ENCODE assay signal across 18 mouse cellular contexts in genomic region chr6:55179560-55179959, GRCm38 (mm10). TPM values are rescaled to one million over a fixed set of nuclear protein-coding genes. Genes with fewer than 3 reads are reported as not detected.
DNase-seq lines count a peak whose midpoint lies in the region; ATAC-seq and TF ChIP-seq lines count a peak whose summit lies in the region.
"Had no signal": no experiment of that assay in that cellular context is flagged by ENCODE, and none has a peak within 500 bp of the region (broad histone marks: within the 10 kb centered on the region; RNA-seq: fewer than 3 reads in every experiment).

No protein-coding gene starts in this region.

- H3K27ac ChIP-seq in gastrocnemius, adult 2 months: peak overlapping the region; percentile 40
- H3K27ac ChIP-seq in lung, embryonic 14.5 days (ENCODE audit: low read depth): no peak overlapping the region
- H3K27ac ChIP-seq: neural tube, embryonic 15.5 days had no signal

- no peak overlapping the region for H3K4me3 ChIP-seq in gastrocnemius, adult 2 months
- H3K4me3 ChIP-seq in lung, embryonic 14.5 days (ENCODE audit: low read depth, low read length): no peak overlapping the region
- H3K4me3 ChIP-seq: megakaryocyte, embryonic 14.5 days; neural tube, embryonic 15.5 days had no signal

- 63% methylated on average over 7 of the region's 7 CpGs for WGBS in lung, embryonic 14.5 days

- H3K9me3 ChIP-seq in lung, embryonic 14.5 days (ENCODE audit: low read depth, low read length): no peaks in the 10 kb centered on the region
- H3K9me3 ChIP-seq: neural tube, embryonic 15.5 days had no signal

- 0 out of 2 replicates have a peak, but pooled peaks cover 3% of the 10 kb centered on the region for H3K4me1 ChIP-seq in lung, embryonic 14.5 days (ENCODE audit: insufficient read depth)
- H3K4me1 ChIP-seq: neural tube, embryonic 15.5 days had no signal

- ATAC-seq in lung, embryonic 14.5 days (ENCODE audit: insufficient read depth): peak; percentile 71; the same call in 1 of the 2 replicates
- ATAC-seq: forebrain, postnatal 0 days had no signal

- no peak overlapping the region for H3K4me2 ChIP-seq in lung, embryonic 14.5 days
- H3K4me2 ChIP-seq: neural tube, embryonic 15.5 days had no signal

- no peak for TF ChIP-seq CTCF in gastrocnemius, adult 2 months (IDR thresholded peaks at IDR 0.05)
- no peak for TF ChIP-seq CTCF in lung, embryonic 14.5 days (IDR thresholded peaks at IDR 0.05; ENCODE audit: low read depth)

- DNase-seq in gastrocnemius, adult 2 months: peak; percentile 34
- DNase-seq in gastrocnemius, postnatal 36 days: no peak
- peak; percentile 19 for DNase-seq in urinary bladder, postnatal 14 days (ENCODE audit: low spot score)
- DNase-seq in urinary bladder, postnatal 25 days (ENCODE audit: low spot score): no peak
- peak; percentile 54 for DNase-seq in lung, embryonic 14.5 days
- DNase-seq in embryo, embryonic 10.5 days (ENCODE audit: low spot score): no peak
- no peak for DNase-seq in left cerebral cortex, adult 18-20 months (ENCODE audit: low spot score in 2 of 2)
- DNase-seq in neural tube, embryonic 10.5 days (ENCODE audit: extremely low spot score, low spot score): no peak
- DNase-seq: forebrain, postnatal 0 days; heart, postnatal 36 days; layer of hippocampus, adult 9-11 months; liver; thymus, postnatal 4 days had no signal

- no peaks in the 10 kb centered on the region for H3K27me3 ChIP-seq in lung, embryonic 14.5 days (ENCODE audit: insufficient read depth, low read length)

- no peak overlapping the region for H3K9ac ChIP-seq in lung, embryonic 14.5 days
- H3K9ac ChIP-seq: forebrain, postnatal 0 days; neural tube, embryonic 15.5 days had no signal

- no peaks in the 10 kb centered on the region for H3K36me3 ChIP-seq in lung, embryonic 14.5 days (ENCODE audit: insufficient read depth)
- H3K36me3 ChIP-seq: neural tube, embryonic 15.5 days had no signal

- intact Hi-C loops in gastrocnemius, adult 2 months (cut with DNase I): no loop called here
- intact Hi-C loops in gastrocnemius, postnatal 36 days (cut with DNase I): no loop called here

RNA-seq across cellular contexts. Expression of gene Inmt, which starts 4.7 kb away (rescaled TPM):
- 10 to 100 TPM; 15.5 to 33.0 TPM for total RNA-seq in gastrocnemius, adult 2 months (2021)
- 10 to 100 TPM in 1 of 2 experiments, 1 to 10 TPM in 1; 7.3 to 10.8 TPM for total RNA-seq in gastrocnemius, postnatal 36 days (2021)
- polyA plus RNA-seq in lung, embryonic 14.5 days (2014; fragmentation: Nextera tagmentation; extraction: Ambion mirVana): 0.29 TPM in 1 of 2 replicates, not detected in the other
- 1 to 10 TPM; 1.6 to 2.3 TPM for total RNA-seq in left cerebral cortex, adult 18-20 months (2021)
- total RNA-seq: common myeloid progenitor, adult 5-6 weeks; forebrain, postnatal 0 days; gastrocnemius, postnatal 4 days; left cerebral cortex, postnatal 14 days had no signal
- polyA plus RNA-seq: forebrain, postnatal 0 days; neural tube, embryonic 15.5 days had no signal

RNA-seq across cellular contexts. Expression of gene Mindy4, which starts 23.6 kb away (rescaled TPM):
- total RNA-seq in gastrocnemius, adult 2 months (2021): 1 to 10 TPM; 2.7 to 3.8 TPM
- total RNA-seq in gastrocnemius, postnatal 36 days (2021): 1 to 10 TPM; 3.0 to 3.4 TPM
- 17.7 and 18.8 TPM in 2 replicates for polyA plus RNA-seq in lung, embryonic 14.5 days (2014; fragmentation: Nextera tagmentation; extraction: Ambion mirVana)
- 1 to 10 TPM; 8.8 to 8.9 TPM for total RNA-seq in left cerebral cortex, adult 18-20 months (2021)

RNA-seq across cellular contexts. Expression of gene Crhr2, which starts 46.7 kb away (rescaled TPM):
- total RNA-seq in gastrocnemius, adult 2 months (2021): 10 to 100 TPM; 27.2 to 31.9 TPM
- 10 to 100 TPM; 19.5 to 20.8 TPM for total RNA-seq in gastrocnemius, postnatal 36 days (2021)
- 0.19 TPM in 1 of 2 replicates, not detected in the other for polyA plus RNA-seq in lung, embryonic 14.5 days (2014; fragmentation: Nextera tagmentation; extraction: Ambion mirVana)
- total RNA-seq in left cerebral cortex, adult 18-20 months (2021): 1 to 10 TPM; 2.9 to 3.2 TPM
- total RNA-seq: common myeloid progenitor, adult 5-6 weeks had no signal

Comparison
In these comparisons a context has a peak if more than half of its experiments do, and no peak if none do; other contexts are left out.
1. DNase-seq: peak in gastrocnemius, adult 2 months (single experiment), urinary bladder, postnatal 14 days (single experiment) and lung, embryonic 14.5 days (single experiment); none in gastrocnemius, postnatal 36 days (0 of 2), urinary bladder, postnatal 25 days (single experiment), embryo, embryonic 10.5 days (single experiment), left cerebral cortex, adult 18-20 months (0 of 2) and neural tube, embryonic 10.5 days (single experiment).
2. RNA of gene Crhr2, which starts 46.7 kb away (total RNA-seq): 27.2 to 31.9 TPM in gastrocnemius, adult 2 months and 19.5 to 20.8 TPM in gastrocnemius, postnatal 36 days; 2.9 to 3.2 TPM in left cerebral cortex, adult 18-20 months; every median in the first group is over 4 times any median in the second.